Mouse (Mus musculus): Measurements from ENCODE around the gene Fkbp5.
"Not testable (repeated sequence)": the region's sequence is repeated elsewhere in the genome, so short reads cannot be mapped to it uniquely, and the experiment has no call there.

Gene Fkbp5

DNA sequence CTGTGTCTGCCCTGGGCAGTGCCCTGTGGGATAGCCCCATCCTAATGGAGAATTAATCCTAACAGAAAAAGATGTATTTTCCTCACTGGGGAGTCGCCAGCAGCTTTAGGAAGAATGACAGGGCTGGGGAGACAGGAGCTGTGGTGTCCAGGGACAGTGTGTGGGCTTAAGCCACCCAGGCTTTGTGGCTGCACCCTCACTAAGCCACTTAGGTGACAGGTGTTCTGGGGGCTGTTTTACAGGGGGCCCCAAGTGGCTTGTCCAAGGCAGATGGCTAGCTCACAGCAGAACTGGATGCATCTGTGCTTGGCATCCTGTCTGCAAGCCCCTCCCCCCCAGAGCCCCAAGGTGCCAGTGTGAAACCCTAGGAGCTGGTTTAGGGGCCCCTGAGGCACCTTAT, 145.4 kb downstream of the Fkbp5 start:
- DNase-seq (ENCODE audit: low spot score): no peak

DNA sequence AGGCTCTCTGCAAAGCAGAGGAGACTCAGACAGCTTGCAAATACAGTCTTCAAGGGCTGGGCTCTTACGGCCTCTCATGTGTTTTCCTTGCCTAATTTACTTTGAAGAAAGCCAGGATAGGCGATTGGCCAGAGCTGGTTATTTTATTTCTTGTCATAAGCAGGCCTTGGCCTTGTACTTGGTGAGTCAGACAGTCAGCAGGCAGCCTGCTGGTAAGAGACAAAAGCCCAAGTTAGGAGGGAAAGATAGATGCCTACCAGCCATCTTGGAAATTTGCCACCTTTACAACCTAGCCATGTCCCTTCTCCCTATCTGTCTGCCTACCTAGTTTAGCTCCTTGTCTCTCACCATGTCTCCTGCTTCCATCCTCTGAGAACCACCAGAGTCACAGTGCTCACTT, 146.0 kb downstream of the Fkbp5 start:
- DNase-seq (ENCODE audit: low spot score): no peak

DNA sequence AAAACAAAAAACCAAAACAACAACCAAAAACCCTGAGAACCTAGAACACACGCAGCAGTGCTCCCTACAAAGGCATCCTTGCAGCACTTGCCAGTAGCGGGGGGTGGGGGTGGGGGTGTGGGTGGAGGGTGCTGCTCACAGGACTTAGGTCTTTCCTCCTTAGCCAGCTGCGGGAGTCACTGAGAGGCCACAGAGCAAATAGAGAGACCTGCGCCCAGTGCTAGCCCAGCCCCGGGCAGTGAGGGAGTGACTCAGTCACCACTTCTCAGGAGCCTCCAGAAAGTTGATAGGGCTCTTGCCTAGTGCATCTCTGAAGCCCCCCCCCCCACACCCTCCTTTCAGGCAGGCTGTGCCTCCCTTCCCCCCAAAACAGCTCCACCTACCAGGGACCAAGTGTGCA, 148.3 kb downstream of the Fkbp5 start:
- no peak for DNase-seq (ENCODE audit: low spot score)

DNA sequence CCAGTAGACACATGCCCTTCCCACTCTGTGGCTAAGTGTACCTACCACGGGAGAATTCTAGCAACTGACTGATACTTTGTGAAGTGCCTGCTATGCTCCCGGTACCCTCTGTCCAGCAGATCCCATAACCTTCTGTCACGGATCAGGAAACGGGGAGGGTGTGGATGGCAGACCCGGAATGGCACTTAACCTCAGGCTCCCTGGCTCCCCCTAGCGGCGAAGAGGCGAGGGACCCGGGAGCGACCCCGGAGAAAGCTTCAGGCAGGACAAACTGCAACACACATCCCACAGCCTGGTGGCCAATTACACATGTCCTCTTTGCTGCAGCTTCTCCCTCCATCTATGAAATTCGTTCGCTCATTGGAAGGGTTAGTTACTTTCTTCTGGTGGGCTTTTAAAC, 148.9 kb downstream of the Fkbp5 start:
- DNase-seq (ENCODE audit: low spot score): peak; percentile 41

DNA sequence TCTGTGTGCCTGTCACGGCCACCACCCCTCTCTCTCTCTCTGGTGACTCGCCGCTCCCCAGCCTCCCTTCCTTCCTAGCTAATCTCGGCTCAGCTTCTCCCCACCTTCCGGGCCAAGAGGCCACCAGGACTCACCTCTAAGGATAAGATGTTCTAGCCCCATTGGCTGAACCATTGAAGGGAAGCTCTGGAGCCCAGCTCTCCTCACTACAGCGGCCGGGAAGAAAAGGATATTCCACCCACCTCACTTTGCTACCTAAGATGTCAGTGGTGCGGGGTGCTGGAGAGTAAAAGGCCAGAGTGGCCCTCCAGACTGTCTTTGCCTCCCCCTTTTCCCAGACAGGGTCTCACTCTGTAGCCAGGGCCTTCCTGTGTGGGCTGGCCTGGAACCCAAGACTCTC, 152.2 kb downstream of the Fkbp5 start, which contains the start of gene Tulp1:
TSS of gene Tulp1 (minus strand) at position 101 of the 400 bp plus-strand sequence.
- DNase-seq (ENCODE audit: low spot score): no peak

DNA sequence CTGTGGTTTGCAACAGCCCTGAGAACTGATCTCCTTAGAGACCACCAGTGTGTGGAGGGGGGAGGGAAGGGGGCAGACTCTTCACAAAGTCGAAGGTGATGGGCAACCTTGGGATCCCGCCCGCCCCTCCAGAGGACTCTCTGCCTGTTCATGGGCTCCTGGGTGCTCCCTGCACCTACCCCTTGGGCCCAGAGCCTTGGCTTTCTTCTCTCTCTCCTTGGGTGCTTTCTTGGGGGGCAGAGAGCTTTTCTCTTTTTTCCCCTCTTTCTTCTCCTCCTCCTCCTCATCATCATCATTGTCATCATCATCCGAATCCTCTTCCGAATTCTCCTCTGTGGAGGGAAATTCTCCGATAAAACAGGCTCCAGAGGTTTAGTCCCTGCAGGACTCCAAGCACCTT, 153.8 kb downstream of the Fkbp5 start:
- DNase-seq (ENCODE audit: low spot score): no peak

DNA sequence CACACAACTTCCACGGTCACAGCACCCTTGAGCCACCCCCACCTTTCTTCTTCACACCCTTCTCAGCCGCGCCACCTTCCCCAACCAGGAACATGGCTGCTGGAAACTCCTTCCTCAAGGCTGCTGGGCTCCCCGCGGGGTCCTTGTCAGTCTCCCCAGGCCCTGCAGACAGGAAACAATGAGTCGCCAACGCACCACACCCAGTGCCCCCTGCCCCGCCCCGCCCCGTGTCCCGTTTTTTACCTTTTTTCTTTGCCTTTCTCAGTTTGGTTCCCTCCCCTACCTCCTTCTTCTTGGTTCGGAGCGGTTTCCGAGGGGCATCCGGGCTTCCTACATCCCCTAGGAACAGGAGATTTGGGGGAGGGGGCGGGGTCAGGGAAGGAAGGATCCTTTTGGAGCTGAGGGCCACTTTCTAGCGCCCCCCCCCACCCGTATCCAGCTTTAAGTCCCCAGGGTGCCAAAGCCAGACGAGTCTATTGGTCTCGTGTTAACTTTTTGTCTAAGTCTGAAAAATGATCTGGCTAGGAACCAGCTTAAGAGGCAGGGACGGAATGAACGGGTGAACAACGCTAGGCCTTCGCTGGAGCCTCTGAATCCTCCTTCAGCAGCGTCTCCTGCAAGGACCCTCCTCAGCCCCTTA, 154.6 kb downstream of the Fkbp5 start:
- no peak for DNase-seq (ENCODE audit: low spot score)

DNA sequence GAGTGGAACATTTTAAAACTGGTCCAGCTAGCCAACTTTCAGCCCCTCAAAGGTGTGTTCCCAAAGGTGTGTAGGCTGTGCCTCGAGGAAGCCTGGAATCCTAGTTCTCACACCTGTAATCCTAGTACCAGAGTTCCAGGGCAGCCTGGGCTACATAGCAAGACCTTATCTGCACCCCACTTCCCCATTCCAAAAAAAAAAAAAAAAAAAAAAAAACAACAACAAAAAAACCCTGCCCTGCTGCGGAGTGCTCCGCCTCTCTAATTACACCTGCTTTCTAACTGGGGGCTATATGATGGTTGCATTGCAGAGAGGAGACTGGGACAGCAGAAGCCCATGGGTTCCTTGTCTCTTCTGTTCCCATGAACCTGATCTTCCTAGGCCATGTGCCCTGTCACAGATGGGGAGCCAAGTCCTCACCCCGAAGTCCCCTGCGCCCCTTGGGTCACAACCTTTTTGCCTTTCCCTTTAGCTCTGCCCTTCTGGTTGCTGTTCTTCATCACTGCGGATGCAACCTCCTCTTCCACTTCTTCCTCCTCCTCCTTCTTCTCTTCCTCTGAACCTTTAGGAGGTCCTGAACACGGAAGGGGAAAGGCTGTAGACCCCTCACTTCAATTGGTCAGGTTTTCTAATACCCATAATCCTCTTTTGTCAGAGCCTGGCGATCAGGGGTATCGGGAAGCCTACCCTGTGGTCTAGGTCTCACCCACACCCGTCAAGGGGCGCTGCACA, 155.2 kb downstream of the Fkbp5 start:
- no peak for DNase-seq (ENCODE audit: low spot score)

DNA sequence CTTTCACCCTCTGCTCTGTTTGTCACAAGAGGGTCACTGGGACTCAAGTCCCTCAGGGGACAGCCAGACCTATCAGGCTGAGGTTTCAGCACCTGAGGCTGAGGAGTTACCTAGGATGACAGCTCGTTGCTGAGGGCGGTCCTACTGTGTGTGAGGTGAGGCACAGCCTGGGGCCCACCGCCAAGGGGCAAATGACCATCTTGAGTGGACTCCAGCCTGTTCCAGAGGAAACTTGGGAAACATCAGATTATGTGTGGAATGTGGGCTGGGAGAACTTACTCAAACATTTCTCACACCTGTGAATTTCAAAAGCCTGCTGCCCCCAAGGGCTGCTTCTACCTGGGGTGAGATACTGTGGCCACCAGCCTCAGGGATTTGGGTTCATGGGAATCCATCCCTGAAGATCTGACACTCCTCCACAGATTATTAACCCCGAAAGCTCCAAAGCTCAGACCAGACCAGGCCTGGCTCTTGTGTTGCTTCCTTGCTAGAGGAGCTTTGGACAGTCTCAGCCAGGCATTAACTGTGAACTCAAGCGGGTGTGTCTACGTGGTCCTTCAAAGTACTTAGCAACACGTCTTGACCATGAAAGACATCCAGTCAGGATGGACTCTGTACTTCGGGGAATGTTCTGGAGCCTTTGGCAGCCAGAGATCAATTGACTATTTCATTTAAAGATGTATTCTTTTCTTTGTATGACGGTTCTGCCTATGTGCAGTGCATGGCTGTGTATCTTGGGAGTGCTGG, 156.6 kb downstream of the Fkbp5 start:
- no peak for DNase-seq (ENCODE audit: low spot score)

DNA sequence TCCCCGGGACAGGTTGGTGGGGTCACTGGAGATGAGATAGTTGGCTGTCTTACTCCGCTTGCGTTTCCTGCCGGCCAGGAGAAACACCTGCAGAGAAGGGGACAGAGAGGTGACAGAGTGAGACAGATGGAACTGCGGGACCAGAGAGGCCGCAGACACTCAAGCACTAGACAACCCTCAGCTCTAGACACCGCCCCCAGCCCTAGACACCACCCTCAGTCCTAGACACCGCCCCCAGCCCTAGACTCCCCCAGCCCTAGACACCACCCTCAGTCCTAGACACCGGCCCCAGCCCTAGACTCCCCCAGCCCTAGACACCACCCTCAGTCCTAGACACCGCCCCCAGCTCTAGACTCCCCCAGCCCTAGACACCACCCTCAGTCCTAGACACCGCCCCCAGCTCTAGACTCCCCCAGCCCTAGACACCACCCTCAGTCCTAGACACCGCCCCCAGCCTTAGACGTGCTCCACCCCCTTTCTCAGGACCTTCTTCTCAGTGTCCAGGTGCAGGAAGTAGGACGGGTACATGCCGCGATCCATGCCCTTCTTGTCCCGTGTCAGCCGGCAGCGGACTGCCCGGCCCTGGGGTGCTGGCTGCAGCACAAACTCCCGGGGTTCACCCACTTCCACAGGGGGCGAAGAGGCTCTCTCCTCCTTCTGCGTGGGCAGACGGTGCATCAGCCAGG, 158.6 kb downstream of the Fkbp5 start:
- not testable (repeated sequence) for DNase-seq (ENCODE audit: low spot score)

DNA sequence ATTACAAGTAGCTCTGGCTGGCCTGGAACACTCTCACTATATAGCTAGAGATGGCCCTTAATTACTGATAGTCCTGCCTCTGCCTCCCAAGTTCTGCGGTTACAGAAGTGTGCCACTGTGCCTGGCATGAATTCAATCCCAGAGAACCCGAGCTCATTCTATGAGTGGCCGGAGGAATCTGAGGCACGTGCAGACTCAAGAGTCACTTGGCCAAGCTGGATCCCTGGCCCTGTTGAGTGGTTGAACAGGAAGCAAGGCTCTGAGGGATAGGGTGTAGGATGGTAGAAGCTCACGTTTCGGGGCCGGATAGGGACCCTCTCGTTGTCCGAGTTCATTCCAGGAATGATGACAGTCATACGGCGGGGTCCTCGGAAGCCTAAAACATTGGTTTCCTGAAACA, 161.5 kb downstream of the Fkbp5 start:
- no peak for DNase-seq (ENCODE audit: low spot score)

DNA sequence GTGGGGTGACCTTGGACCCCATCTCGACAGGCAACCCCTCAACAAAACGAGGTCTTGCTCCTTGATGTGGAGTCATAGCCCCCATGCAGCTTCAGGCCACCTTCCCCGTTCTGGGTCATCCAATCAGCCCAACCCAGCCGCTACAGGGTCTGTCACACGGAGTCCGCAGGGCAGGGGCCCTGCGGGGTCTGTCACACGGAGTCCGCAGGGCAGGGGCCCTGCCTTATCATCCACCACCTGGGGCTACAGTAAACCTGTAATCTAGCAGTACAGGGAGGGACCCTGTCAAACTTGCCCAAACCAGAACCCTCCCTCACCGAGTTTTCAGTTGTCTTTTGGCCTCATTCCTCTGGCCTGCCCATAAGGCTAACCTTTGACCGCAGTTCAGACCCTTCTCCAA, 165.3 kb downstream of the Fkbp5 start:
- no peak for DNase-seq (ENCODE audit: low spot score)

DNA sequence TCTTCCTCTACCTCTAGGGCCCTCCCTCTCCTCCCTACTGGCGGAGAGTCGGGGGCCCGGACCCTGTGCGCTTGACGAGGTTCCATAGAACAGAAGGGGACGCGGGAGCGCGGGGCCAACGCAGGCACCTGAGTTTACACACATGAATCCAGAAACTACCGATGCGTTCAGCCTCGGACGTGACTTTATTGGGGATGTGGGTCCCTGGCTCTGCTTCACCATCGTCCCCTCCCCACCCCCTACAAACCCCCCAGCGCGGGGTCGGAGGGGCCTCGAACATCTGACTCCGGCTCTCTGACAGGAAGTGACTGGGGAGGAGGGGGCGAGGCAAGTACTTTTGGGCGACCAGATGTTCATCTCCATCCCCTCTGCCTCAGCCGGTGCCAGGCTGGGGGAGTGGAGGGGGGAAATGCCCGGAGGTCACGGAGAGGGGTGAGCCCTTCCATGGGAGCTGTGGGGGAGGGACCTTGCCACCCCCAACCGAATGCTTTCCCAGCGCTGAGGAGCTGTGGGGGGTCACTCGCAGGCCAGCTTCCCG, 165.9 kb downstream of the Fkbp5 start:
- no peak for DNase-seq (ENCODE audit: low spot score)

DNA sequence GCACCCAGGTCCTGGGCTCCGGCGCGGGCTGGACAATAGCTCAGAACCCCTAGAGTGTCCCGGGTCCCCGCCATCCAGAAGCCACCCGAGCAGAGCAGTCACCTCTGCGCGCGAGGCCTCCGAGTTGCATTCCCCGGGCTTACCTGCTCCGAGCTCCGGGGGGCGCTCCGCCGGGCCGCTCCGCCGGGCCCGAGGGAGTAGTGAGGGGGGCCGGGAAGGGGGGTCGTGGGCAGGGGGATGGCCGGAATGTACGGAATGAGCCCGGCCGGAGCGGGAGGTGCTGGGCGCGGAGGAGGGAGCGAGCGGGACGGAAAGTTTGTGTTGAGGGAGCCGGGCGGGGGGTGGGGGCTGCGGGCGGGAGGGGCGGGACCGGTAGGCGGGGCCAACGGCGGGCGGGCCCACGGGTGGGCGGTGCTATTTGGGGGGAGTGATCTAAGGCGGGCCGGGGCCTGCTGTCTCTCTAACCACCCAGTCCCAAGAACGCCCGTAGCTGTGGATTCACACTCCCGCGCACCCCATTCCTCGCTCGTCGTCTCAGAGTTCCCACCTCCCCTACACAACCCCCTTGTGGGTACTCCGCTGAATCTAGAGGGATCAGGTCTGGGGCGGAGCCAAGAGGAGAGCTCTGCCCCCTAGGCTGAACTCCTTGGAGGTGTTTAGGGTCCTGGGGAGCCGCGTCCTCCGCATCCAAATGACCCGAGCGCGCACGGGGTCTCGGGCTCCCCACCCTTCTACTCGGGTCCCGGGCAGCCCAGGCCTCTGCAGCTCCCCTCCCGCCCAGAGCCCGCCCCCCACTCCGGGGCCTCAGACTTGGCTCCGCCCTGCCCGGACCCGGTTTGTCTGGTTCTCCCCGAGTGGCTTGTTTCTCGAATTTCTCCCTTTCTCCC, 166.6 kb downstream of the Fkbp5 start, which contains the start of gene Tead3:
TSS of gene Tead3 (minus strand) at position 352 of the 887 bp plus-strand sequence.
- DNase-seq (ENCODE audit: low spot score): no peak

DNA sequence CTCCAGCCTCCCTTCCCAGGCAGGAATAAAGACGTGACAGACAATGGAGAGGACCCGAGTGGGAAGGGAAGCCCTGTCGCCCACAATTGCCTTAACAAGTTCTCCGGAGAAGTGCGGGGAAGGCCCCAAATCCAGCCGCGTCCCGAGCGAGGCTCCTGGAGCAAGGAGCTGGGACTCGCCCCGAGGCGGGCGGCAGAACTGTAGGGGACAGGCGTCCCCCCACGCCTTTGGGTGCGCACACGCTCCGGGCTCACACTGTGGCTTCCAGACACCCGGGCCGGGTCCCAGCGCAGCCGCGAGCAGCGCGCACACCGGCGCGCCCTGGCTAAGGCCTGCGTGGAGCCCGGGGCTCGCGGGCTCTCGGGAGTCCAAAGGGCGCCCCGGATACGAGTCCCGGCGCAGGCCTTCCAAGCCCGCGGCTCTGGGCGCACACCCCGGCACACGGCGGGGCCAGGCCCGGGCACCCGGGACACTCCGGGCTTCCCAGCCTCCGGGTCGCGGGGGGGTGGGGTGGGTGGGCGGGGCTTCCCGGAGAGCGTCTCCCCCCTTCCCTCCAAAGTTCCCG, 167.3 kb downstream of the Fkbp5 start:
- no peak for DNase-seq (ENCODE audit: low spot score)

DNA sequence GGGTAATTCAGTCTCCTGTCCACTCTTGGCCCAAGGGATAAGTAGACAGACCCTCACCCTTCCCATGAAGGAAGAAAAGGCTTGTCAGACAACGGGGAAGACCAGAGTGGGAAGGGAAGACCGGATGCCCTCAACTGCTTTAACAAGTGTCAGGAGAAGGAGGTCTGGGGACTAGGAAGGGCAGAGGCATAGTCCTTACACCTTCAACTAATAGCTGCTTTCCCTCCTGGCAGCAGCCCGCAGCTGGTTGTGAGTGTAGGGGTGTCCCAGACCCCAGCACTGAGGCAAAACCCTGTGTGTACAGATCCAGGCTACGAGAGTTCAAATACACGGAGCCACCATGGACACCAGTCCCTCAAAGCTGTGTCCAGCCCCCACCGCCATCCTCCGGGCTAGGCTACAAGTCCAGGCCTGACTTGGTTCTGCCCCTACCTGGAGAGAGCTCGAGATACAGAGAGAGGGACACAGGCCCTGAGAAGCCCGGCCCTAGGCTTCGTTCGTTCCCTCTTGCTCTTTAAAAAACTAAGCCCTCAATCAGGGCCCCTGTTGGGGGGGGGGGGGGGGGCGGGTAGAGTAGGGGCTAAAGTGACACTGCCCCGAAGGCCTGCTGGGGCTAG, 168.0 kb downstream of the Fkbp5 start:
- no peak for DNase-seq (ENCODE audit: low spot score)
